Mouse (Mus musculus) brain, embryonic 18.5 days (tissue): ENCODE measurements around the gene Ryr2.

Source experiments
- DNase-seq: peaks from one replicate; pipeline ENCODE4 v3.0.0-alpha.2; 2012; ENCODE audit warnings: low read depth, low spot score

Gene Ryr2

DNA sequence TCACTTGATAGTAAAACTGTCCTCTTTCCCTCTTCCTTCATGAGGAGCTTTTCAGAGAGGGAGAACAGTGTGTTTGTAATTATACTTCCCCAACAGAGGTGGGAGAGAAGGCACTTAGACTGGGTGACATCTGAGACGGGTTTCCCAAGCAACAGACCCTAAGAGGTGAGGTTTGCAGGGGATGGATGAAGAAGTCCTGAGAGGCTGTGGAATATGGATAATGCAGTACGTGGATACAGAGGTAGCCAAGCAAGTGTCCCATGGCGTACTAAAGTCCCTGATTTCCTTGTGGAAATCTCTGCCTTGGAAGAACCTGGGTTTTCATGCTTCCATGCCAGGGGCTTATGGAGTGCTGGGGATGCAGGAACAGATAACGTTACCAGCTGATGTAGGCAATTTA lies 69.5 kb downstream of the Ryr2 start:
- DNase-seq, result no peak

DNA sequence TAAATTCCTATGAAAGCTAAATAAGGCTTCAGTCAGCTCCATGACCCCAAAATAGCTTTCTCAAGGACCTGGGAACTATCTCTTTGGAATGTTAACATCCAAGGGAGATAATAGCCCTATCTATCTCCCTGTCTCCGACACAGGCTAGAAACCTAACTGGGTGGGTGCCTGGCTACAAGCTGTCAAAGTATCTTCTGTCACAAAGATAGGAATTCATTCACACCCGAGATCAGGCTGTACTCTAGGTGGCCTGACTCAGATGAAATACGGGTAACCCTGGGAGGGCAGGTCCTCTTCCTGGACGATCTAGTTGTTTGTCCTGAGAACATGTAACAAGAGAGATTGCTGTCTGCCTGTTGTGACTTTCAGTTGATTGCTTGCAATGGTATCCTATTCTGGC lies 69.9 kb downstream of the Ryr2 start:
- no peak for DNase-seq

DNA sequence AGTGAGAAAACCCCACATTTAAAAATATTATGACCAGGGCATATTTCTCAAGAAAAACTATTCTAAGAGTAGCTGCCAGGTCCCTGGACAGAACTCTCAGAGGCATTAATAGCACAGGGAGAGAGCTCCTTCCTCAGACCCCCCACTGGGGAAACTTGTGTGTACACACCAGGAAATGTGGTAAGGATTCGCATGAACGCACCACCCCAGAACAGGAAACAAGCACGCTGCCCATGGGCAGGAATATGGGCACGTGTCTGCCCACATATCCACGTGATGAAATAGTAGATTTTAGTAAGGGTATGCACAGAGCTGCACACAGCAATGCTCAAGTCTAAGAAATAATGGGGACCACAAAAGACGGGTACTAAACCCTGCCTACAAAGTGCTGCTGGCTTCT lies 72.8 kb downstream of the Ryr2 start:
- DNase-seq, result no peak

DNA sequence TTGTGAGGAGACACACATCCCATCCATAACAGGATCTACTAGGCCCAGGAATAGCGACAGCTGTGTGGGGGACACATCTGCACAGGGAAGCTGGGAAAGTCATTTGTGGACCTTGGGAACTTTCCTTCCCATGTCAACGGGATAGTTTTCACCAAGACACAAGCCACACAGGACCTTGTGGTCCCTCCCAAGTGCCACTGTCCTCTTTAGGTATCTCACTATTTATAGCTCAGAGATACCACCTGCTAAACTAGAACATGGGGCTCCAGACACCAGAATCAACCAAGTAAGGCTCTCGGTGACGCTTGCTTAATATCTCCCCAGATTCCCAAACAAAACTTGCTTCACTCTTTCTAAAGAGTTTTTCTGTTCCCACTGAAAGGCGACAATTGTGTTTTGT lies 73.5 kb downstream of the Ryr2 start:
- DNase-seq, result no peak

DNA sequence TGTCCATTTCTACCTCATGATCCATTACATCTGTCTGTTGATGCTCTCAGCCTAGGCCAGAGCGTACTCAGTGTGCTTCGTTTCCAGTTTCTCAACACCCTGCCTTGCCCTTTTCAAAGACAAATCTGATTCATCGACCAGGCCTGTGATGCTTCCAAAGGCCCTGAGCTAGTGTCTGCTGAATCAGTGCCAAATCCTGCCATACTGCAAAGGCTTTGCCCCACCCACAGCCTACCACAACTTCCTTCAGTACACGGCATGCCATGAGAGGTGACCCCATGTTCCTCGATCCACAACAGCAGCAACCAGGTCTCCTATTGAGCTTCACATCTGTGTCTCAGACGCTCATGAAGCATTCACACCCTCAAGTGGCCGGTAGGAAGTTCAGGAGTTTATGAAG lies 76.9 kb downstream of the Ryr2 start:
- DNase-seq, result no peak

DNA sequence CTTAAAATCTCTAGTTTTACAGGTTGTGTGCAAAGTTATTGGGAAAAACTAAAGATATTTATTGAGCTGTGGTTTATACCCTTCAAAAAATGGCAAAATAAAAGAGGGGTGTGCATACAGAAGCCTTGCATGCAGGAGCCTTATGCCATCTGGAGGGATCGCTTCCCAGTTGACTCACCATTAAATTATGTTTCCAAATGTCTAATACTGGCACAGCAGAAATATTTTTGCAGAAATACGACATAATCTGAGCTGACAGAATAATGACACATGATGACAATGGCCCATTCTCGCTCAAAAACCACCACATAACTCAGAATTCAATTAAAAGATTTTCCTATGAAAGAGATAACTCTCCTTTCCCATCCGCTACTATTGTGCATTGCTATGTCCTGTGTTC lies 77.4 kb downstream of the Ryr2 start:
- no peak for DNase-seq

DNA sequence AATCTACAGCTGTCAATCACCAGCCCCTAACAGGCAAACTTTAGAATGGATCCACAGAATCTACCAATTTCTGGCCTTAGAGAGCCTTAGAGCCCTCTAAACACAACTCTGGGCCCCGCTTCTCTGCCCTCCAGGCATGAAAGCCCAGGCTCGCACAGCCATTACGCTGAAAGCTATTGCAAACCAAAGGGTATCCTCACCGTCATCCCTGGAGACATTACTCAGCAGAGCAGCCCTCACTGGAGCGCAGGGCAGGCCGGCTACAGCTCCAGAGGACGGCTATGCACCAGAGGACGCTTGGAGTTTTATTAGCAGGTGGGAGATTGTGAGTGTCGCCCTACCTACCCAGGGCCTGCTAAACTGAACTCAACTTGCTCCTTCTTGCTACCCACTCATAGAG lies 88.7 kb downstream of the Ryr2 start:
- no peak for DNase-seq

DNA sequence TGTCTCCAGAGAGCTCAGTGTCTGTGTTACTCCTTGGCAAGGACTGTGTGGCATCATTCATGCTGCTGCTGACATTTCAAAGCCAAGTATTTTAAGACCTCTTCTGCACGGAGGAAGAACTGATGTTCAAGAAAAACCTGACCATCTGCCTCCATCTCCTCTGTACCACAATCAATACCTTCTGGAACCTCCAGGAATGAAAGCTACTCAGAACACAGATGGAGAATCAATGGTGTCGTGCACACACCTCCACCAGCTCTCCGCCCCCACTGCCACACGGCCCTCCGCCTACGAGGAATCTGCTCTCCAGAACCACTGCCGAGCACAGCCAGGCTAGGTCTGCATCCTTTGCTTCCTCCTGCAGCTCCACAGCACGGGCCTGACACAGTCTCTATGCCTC lies 92.8 kb downstream of the Ryr2 start:
- no peak for DNase-seq

DNA sequence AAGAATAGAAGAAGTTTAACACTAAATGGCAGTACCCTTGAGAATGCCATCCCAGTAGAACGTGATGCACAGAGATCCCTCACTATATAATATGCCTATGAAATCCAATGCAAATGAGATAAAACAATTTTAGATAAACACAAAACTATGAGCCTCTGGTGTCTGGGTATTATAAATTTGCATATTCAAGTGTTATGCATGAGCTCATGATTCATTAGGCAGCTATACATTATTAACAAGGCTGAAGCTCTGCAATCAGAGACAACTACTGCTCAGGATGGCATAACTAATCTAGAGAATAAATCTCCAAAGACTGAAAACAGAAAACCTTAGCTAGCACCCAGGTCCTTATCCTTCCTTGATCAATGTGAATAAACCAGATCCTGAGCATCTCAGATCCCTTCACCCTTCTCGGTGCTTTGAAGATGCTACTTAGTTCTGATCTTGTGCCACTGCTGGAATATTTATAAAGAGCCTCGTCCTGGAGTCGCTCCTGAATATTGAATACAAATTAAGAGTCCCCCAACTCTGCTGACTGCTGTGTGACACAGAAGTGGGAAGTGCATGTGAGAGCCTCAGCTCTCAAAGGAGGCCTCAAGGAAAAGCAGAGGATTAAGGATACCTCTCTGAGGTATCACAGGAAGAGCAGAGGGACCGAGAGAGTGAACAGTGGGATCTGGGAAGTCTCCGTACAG lies 97.6 kb downstream of the Ryr2 start:
- no peak for DNase-seq

DNA sequence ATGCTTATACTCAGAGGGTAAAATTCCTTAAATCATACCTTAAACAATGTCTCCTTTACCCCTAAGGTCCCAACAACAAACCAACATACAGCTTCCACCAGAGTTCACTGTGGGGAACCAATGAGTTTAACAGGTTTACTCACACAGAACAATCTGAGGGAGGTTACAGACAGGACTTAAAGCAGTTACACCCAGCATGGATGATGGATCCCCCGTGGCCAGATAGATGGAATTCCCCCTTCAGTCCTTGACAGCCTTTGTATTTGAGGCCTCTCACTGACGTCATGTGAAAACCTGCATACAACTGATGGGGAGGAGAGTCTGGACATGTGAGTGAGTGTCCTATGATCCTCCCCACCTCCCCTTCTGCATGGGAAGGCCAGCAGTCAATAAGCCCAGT lies 99.2 kb downstream of the Ryr2 start:
- DNase-seq, result no peak

DNA sequence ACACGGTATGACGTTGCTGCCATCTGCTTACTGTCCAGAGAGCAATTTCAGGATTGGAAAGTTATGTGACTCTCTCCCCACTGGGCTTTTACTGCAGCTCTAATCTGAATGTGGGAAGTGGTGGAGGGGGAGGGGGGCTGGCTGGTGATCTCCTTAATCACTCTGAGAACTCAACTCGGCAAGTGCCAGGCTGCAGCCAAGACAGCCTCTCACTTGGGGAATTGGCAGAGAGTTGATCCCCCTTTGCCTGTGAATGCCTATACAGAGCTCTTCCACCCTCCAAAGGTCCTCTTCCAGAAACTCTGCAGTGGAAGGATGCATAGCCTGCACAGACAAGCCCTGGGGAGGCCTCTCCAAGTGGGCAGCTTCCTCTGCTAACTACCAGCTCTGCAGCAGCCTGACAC lies 104.9 kb downstream of the Ryr2 start:
- no peak for DNase-seq

DNA sequence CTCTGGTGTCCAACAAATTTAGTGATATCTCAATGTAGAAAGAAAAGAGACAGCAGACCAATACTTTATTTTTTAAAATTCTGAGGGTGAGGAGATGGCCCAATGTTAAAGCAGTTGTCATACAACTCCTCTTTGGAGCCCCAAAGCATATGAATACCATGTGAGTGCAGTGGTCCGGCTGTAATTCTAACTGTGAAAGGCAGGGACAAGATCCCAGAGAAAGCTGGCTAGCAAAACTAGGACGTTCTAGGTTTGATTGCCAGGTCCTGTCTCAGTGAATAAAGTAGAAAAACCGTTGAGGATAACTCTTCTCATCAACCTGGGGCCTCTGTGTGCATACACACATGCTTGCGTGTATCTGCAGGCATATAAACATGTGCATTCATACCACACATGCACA lies 106.9 kb downstream of the Ryr2 start:
- DNase-seq, result no peak

DNA sequence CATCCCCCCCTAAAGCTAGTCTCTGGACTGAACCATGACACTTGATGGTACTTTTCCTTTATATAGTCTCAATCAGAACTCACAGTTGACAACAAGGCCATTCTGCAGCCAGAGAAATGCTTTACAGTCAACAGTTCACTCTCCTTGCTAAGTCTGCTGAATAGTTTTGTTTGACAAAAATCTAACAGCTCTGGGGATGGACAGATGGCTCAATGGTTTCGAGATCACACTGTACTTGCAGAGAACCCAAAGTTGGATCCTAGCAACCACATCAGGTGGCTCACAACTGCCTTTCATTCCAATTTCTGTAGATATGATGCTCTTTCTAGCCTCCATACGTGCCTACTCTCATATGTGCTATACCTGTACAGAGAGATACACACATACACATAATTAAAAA lies 109.4 kb downstream of the Ryr2 start:
- DNase-seq, result no peak

DNA sequence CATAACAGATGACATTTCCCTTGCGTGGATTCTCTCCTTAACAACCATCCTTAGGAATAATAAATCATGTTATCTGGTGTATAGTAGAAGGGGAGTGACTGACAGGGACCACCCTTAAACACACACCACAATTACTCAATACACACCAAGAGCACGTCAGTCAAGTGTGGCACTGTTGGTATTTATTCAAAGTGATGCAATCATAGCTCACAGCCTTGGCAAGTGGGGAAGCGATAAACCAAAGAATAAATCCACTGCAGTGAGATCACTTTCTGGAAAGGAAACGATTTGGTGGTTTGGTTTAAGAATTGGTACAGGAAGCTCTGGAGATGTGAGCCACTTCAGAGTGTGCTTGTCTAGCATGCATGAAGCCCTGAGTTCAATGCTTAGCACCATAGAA lies 119.2 kb downstream of the Ryr2 start:
- no peak for DNase-seq

DNA sequence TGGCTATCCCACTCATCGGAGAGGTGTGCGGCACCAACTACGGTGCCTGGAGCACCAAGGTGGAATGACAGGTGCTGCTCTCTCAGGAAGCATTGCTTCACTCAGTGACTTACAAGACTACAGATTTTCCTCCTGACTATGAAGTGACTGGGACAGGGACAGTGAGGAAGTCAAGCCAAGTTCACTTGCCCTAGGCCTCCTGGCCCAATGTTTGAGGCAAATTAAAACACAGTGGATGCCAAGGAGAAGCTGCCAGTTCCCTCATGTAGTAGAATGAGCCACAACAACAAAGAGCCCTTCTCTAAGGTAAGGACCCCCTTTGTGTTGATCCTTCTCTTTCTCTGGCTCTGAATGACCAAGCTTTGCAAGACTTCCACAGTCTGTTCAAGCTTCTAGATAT lies 121.7 kb downstream of the Ryr2 start:
- DNase-seq, result no peak

DNA sequence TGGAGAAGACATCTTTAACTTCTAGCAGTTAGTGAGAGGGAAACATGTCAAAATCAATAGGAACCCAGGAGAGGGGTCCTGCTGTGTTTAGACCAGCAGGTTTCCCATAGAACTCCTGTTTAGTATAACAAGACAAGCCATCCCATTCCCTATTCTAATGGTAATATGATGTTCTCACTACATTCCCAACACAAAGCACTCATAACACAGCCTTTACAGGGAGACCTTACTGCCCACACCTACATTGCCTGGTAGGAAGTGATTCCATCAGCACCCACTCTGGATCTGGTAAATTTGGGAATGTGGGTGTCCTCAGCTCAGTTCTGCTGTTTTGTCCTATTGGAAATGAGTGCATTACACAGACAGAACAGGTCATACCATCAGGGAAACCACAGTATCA lies 127.7 kb downstream of the Ryr2 start:
- no peak for DNase-seq

DNA sequence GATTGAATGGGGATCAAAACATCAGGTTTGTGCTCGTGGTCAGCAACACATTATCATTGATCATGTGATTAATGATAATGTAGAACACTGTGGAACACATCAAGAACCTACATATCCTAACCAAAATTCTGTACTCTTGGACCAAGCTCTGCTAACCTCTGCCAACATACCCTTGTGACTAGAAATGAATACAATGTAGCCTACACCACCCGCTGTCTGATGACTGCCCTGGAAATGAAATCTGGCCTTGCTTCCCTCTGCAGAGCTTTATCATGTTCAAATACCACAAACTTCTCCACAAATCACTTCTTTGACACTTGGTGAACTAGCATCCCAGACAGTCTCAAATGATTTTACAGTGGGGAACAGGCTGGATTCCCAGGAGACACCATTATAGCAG lies 128.4 kb downstream of the Ryr2 start:
- no peak for DNase-seq

DNA sequence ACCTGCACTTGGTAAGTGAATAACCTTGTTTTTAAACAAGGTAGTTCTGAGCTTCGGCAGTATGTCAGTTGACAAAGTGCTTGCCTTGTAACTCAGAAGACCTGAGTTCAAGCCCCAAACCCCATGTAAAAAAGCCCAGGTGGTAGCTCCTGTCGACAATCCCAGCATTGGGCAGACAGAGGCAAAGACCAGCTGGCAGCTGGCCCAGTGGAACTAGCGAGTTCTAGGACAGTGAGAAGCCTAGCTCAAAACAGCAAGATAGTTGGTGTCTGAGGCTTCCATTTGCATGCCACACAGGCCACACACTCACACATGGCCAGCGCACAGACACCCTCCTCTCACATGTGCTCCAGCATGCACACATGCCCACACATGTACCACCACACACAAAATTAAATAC lies 129.1 kb downstream of the Ryr2 start:
- no peak for DNase-seq

DNA sequence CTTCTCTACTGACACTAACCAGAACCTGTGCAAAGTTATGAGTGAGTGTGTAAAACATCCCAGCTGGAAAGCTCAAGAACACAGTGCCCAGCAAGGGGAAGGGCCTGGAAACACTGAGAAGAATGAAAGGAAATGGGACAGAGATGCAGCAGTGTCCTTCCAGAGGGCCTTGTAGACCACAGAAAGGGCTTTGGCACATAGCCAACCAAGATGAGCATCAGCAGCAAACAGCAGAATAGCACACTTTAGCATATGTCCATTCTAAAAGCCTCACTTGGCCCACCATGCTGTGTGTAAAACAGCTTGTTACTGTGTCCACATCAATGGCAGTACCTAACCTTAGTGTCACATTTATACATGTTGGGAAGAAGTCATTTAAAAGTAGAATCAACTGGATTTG lies 142.4 kb downstream of the Ryr2 start:
- DNase-seq, result no peak

DNA sequence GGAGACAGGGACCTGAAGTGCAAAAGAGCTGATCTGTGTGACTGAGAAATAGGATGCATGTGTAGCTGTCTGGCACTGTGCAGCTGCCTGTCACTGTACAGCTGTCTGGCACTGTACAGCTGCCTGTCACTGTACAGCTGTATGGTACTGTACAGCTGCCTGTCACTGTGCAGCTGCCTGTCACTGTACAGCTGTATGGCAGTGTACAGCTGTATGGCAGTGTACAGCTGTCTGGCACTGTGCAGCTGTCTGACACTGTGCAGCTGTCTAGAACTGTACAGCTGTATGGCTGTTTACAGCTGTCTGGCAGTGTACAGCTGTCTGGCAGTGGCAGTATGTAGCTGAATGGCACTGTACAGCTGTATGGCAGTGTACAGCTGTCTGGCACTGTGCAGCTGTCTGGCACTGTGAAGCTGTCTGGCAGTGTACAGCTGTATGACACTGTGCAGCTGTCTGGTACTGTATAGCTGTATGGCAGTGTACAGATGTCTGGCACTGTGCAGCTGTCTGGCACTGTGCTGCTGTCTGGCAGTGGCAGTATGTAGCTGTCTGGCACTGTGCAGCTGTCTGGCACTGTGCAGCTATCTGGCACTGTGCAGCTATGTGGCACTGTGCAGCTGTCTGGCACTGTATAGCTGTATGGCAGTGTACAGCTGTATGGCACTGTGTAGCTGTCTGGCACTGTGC lies 147.1 kb downstream of the Ryr2 start:
- no peak for DNase-seq

DNA sequence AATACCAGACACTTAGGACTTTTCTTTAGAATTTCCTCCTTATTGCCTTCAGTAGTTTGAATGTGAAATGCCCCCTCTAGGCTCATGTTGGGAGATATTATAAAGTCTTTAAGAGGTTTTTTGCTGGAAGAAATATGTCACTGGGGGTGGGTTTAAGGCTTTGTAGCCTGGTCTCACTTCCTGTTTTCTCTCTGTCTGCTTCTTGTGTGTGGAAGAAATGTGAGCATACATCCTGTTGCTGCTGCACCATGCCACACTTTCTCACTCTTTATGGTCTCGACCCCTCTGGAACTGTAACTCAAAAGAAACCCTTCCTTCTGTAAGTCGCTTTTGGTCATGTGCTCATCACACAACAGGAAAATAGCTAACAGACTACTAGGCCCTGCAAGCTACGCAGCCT lies 147.9 kb downstream of the Ryr2 start:
- no peak for DNase-seq

DNA sequence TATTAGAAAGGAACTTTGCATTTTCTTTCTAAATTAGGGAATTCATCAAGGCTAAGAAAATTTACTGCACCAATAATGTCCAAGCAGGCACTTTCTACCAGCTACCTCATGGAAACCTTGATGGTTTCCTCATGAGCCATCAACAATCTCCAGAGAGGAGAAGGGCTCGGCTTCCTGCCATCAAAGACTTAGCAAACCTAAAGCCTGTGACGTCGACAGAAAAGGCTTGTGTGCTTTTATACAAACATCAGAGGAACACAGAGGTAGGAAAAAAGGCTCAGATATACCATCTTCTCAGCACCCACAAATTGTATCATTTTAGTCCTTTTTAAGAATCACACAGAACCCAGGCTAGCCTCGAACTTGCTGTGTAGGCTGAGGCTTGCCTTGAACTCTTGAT lies 148.5 kb downstream of the Ryr2 start:
- DNase-seq, result no peak

DNA sequence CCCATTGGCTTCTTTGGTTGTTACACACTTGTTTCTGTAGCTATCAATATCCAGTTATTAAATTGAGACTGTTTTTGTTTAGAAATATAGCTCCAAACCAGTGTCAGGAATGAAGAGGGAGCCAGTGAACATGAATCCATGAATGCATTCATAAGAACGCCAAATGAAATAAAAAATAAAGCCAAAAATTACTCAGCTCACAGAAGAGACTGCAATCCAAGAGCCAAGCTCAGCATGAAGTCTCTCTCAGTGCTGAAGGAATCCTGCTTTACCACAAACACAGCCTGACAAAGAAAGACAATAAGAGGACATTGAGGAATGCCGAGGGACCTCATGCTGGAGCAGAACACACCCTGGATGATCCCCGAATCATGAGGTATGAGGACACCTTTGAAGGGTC lies 154.8 kb downstream of the Ryr2 start:
- no peak for DNase-seq

DNA sequence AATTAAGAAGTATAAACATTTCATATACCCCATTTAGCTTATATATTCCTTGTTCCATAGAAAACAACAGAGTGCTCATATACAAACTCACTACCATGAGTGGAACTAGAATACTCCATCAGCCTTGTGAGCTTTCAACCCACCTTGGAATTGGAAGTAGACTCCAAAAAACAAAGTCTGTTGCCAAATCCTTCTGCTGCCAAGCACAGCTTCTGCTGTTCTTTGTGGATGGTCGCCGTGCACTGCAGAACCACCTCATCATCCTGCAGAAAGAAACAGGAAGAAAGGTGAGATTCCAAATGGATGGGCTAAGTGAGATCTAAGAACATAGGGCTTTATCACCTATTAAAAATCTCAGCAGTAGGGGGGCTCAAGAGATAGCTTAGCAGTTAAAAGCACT lies 161.0 kb downstream of the Ryr2 start:
- no peak for DNase-seq
